Mouse (Mus musculus): ENCODE results near the gene Cdca3. TPM values are rescaled to one million over a fixed set of nuclear protein-coding genes. Genes with fewer than 3 reads are reported as not detected.
A peak's percentile ranks its signal among the peaks of the same experiment; 100 is the strongest.

The Cdca3 gene
- polyA plus RNA-seq, 1 experiment from 2014 or later, result 166 TPM

- H3K4me1 ChIP-seq, result peaks cover 70% of the 10 kb centered on the region
- H3K4me2 ChIP-seq (replicated peaks), result no peak overlapping the region
- H3K27ac ChIP-seq, result no peak overlapping the region
- ATAC-seq (ENCODE audit: low FRiP score, low read depth), result no peak
- no peak overlapping the region; the same call in 1 of the 2 replicates for H3K9ac ChIP-seq
- H3K36me3 ChIP-seq, result no peaks in the 10 kb centered on the region
- H3K9me3 ChIP-seq, result no peaks in the 10 kb centered on the region
- no peak overlapping the region for H3K4me3 ChIP-seq
- peaks cover 13% of the 10 kb centered on the region for H3K27me3 ChIP-seq
- WGBS, result 82% methylated on average over 19 of the region's 19 CpGs
Observed at GRCm38 (mm10) chr6:124861266-124861665, 31.9 kb downstream of the Cdca3 start.

- ATAC-seq (ENCODE audit: low FRiP score, low read depth), result no peak
- no peaks in the 10 kb centered on the region for H3K9me3 ChIP-seq
- H3K4me3 ChIP-seq, result no peak overlapping the region
- peaks cover 70% of the 10 kb centered on the region for H3K4me1 ChIP-seq
- H3K4me2 ChIP-seq (replicated peaks), result no peak overlapping the region
- no peak overlapping the region for H3K27ac ChIP-seq
- no peak overlapping the region; the same call in 1 of the 2 replicates for H3K9ac ChIP-seq
- H3K27me3 ChIP-seq, result peaks cover 13% of the 10 kb centered on the region
- WGBS, result 32% methylated on average over 3 of the region's 3 CpGs
- H3K36me3 ChIP-seq, result no peaks in the 10 kb centered on the region
Observed at GRCm38 (mm10) chr6:124861802-124862201, 32.5 kb downstream of the Cdca3 start.

- peak overlapping the region; percentile 75 for H3K9ac ChIP-seq
- H3K4me1 ChIP-seq, result peaks cover 70% of the 10 kb centered on the region
- no peaks in the 10 kb centered on the region for H3K36me3 ChIP-seq
- peaks cover 13% of the 10 kb centered on the region for H3K27me3 ChIP-seq
- no peak for ATAC-seq (ENCODE audit: low FRiP score, low read depth)
- H3K27ac ChIP-seq, result no peak overlapping the region; the same call in 1 of the 2 replicates
- no peaks in the 10 kb centered on the region for H3K9me3 ChIP-seq
- H3K4me2 ChIP-seq (replicated peaks), result peak overlapping the region; percentile 88
- 15% methylated on average over 8 of the region's 8 CpGs for WGBS
- H3K4me3 ChIP-seq, result peak overlapping the region; percentile 59
Observed at GRCm38 (mm10) chr6:124862406-124863124, 33.2 kb downstream of the Cdca3 start.

- Histone ChIP-seq H3K36me3 (no peaks in the 10 kb centered on the region), H3K9ac (peak overlapping the region; percentile 75), H3K4me2 (replicated peaks) (peak overlapping the region; percentile 88), H3K9me3 (no peaks in the 10 kb centered on the region), H3K4me1 (peaks cover 65% of the 10 kb centered on the region), H3K27ac (no peak overlapping the region; the same call in 1 of the 2 replicates), H3K27me3 (peaks cover 17% of the 10 kb centered on the region), H3K4me3 (peak overlapping the region; percentile 59)
- peak; percentile 1; the same call in 1 of the 2 replicates for ATAC-seq (ENCODE audit: low FRiP score, low read depth)
- 2% methylated on average over 11 of the region's 16 CpGs for WGBS
Observed at GRCm38 (mm10) chr6:124863125-124863657, 33.8 kb downstream of the Cdca3 start.

- Histone ChIP-seq H3K27me3 (peaks cover 15% of the 10 kb centered on the region), H3K9me3 (no peaks in the 10 kb centered on the region), H3K36me3 (no peaks in the 10 kb centered on the region), H3K4me3 (peak within 1 kb of the TSS; percentile 59), H3K9ac (peak within 1 kb of the TSS; percentile 75), H3K4me2 (replicated peaks) (peak within 1 kb of the TSS; percentile 88), H3K27ac (peak within 1 kb of the TSS; percentile 15; the same call in 1 of the 2 replicates), H3K4me1 (peaks cover 59% of the 10 kb centered on the region)
- WGBS, result under 1% methylated on average over 41 of the region's 43 CpGs
- ATAC-seq (ENCODE audit: low FRiP score, low read depth), result peak; percentile 73
Observed at GRCm38 (mm10) chr6:124863658-124864298, 34.4 kb downstream of the Cdca3 start, which contains the start of gene Gpr162. Gene Gpr162, minus strand, starts transcription at chr6:124863983.

GRCm38 (mm10) chr6:124865766-124866362 is 36.5 kb downstream of the Cdca3 start:
- Histone ChIP-seq H3K27ac (no peak overlapping the region; the same call in 1 of the 2 replicates), H3K4me3 (no peak overlapping the region), H3K9me3 (no peaks in the 10 kb centered on the region), H3K27me3 (peaks cover 13% of the 10 kb centered on the region), H3K9ac (peak overlapping the region; percentile 51), H3K36me3 (no peaks in the 10 kb centered on the region), H3K4me1 (peaks cover 43% of the 10 kb centered on the region), H3K4me2 (replicated peaks) (no peak overlapping the region)
- ATAC-seq (ENCODE audit: low FRiP score, low read depth), result no peak
- WGBS, result 30% methylated on average over 18 of the region's 18 CpGs

- ATAC-seq (ENCODE audit: low FRiP score, low read depth), result no peak
- H3K27me3 ChIP-seq, result peaks cover 10% of the 10 kb centered on the region
- 54% methylated on average over 6 of the region's 7 CpGs for WGBS
- H3K9ac ChIP-seq, result peak overlapping the region; percentile 35; the same call in 1 of the 2 replicates
- H3K9me3 ChIP-seq, result no peaks in the 10 kb centered on the region
- no peak overlapping the region for H3K4me3 ChIP-seq
- H3K27ac ChIP-seq, result no peak overlapping the region
- H3K36me3 ChIP-seq, result no peaks in the 10 kb centered on the region
- H3K4me1 ChIP-seq, result peaks cover 38% of the 10 kb centered on the region
- no peak overlapping the region for H3K4me2 ChIP-seq (replicated peaks)
Observed at GRCm38 (mm10) chr6:124866560-124866959, 37.2 kb downstream of the Cdca3 start.

- Histone ChIP-seq H3K4me2 (replicated peaks) (no peak overlapping the region), H3K4me1 (no peaks in the 10 kb centered on the region), H3K9me3 (no peaks in the 10 kb centered on the region), H3K27ac (no peak overlapping the region), H3K4me3 (no peak overlapping the region), H3K9ac (no peak overlapping the region), H3K36me3 (no peaks in the 10 kb centered on the region), H3K27me3 (no peaks in the 10 kb centered on the region)
- ATAC-seq (ENCODE audit: low FRiP score, low read depth), result no peak
- WGBS, result 41% methylated on average over 2 of the region's 3 CpGs
Observed at GRCm38 (mm10) chr6:124874348-124874747, 45.0 kb downstream of the Cdca3 start.

GRCm38 (mm10) chr6:124879390-124879789 is 50.0 kb downstream of the Cdca3 start:
- no peak overlapping the region for H3K4me3 ChIP-seq
- 52% methylated on average over 6 of the region's 6 CpGs for WGBS
- H3K4me2 ChIP-seq (replicated peaks), result no peak overlapping the region
- no peaks in the 10 kb centered on the region for H3K9me3 ChIP-seq
- H3K9ac ChIP-seq, result no peak overlapping the region
- no peaks in the 10 kb centered on the region for H3K27me3 ChIP-seq
- no peaks in the 10 kb centered on the region for H3K4me1 ChIP-seq
- H3K36me3 ChIP-seq, result no peaks in the 10 kb centered on the region
- ATAC-seq (ENCODE audit: low FRiP score, low read depth), result no peak
- no peak overlapping the region for H3K27ac ChIP-seq

- Histone ChIP-seq H3K4me1 (peaks cover 4% of the 10 kb centered on the region; the same call in 1 of the 2 replicates), H3K27ac (no peak overlapping the region), H3K4me2 (replicated peaks) (no peak overlapping the region), H3K4me3 (no peak overlapping the region), H3K9ac (no peak overlapping the region), H3K36me3 (no peaks in the 10 kb centered on the region), H3K9me3 (no peaks in the 10 kb centered on the region), H3K27me3 (no peaks in the 10 kb centered on the region)
- ATAC-seq (ENCODE audit: low FRiP score, low read depth), result no peak
- 91% methylated on average over 9 of the region's 9 CpGs for WGBS
Observed at GRCm38 (mm10) chr6:124881821-124882220, 52.5 kb downstream of the Cdca3 start.

Data from limb, embryonic 13.5 days (tissue).